Mouse (Mus musculus) B cell, adult 62 days (primary cell): ENCODE measurements around the gene Gm21996. TPM values are rescaled to one million over a fixed set of nuclear protein-coding genes. Genes with fewer than 3 reads are reported as not detected.

Source experiments
- total RNA-seq: library from RNA; stranded (reverse); gene quantifications from 4 replicates; pipeline ENCODE4 v1.2.4, GENCODE M21; 2023

Gm21996 gene
- total RNA-seq: not detected in 4 replicates

DNA sequence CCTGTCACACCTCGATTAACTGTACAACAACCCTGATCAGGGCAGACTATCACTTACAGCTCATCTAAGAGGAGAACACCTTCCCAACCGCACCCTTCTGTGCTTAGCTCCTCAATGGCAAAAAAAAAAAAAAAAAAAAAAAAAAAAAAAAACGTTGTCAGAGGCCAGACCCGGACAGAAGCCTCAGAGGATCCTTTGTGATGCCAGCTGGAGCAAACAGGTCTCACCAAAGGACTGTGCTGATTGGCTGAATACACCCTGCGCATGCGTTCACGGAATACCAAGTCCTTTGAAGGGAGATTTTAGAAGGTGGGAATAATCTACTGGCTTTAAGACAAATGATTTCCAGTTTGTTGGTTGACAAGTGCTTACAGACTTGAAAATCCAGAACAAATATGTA lies at the start of gene Gm21996:
Gene Gm21996, minus strand, starts transcription at position 101 of the 400 bp plus-strand sequence.

